Comparison of ENCODE assay signal across 8 mouse cellular contexts in genomic region chr4:133887249-133887648, GRCm38 (mm10). TPM values are rescaled to one million over a fixed set of nuclear protein-coding genes. Genes with fewer than 3 reads are reported as not detected.
DNase-seq lines count a peak whose midpoint lies in the region; TF ChIP-seq lines count a peak whose summit lies in the region.

No protein-coding gene starts in this region.

- TF ChIP-seq POLR2A in spleen, adult 2 months (IDR thresholded peaks at IDR 0.05; ENCODE audit: low read depth, low read length), result no peak

- H3K27ac ChIP-seq in spleen, adult 2 months (ENCODE audit: insufficient read depth, low read length), result no peak overlapping the region
- H3K27ac ChIP-seq in heart, embryonic 10.5 days, result peak overlapping the region; percentile 94
- H3K27ac ChIP-seq in midbrain, embryonic 10.5 days (replicated peaks), result peak overlapping the region; percentile 90

- WGBS in spleen, adult 2 months, result 1% methylated on average over 21 of the region's 32 CpGs
- under 1% methylated on average over 27 of the region's 32 CpGs for WGBS in heart, embryonic 10.5 days
- 2% methylated on average over 23 of the region's 32 CpGs for WGBS in midbrain, embryonic 10.5 days

- TF ChIP-seq CTCF in spleen, adult 2 months (IDR thresholded peaks at IDR 0.05; ENCODE audit: extremely low read depth, insufficient read depth, insufficient read length, insufficient replicate concordance), result no peak

- H3K4me3 ChIP-seq in spleen, adult 2 months (ENCODE audit: extremely low read depth, insufficient read depth, insufficient read length), result peak overlapping the region; percentile 93
- H3K4me3 ChIP-seq in heart, embryonic 10.5 days, result peak overlapping the region; percentile 91
- H3K4me3 ChIP-seq in midbrain, embryonic 10.5 days, result peak overlapping the region; percentile 94

- no peaks in the 10 kb centered on the region for H3K36me3 ChIP-seq in spleen, adult 2 months (ENCODE audit: control insufficient read depth, insufficient read depth, low read length)
- H3K36me3 ChIP-seq in heart, embryonic 10.5 days, result no peaks in the 10 kb centered on the region
- no peaks in the 10 kb centered on the region for H3K36me3 ChIP-seq in midbrain, embryonic 10.5 days

- DNase-seq in spleen, adult 2 months (ENCODE audit: low read depth in 1 of 2, low spot score in 2 of 2), result peak in 1 of 2 experiments; percentile 23
- DNase-seq in spleen, postnatal 10 days (ENCODE audit: low spot score in 2 of 2), result no peak
- DNase-seq in cerebellum, adult 11 months, result peak; percentile 64
- no peak for DNase-seq in heart, embryonic 10.5 days (ENCODE audit: low spot score)
- peak; percentile 64 for DNase-seq in kidney, postnatal 10 days
- no peak for DNase-seq in midbrain, embryonic 10.5 days (ENCODE audit: low spot score)
- DNase-seq in left cerebral cortex, postnatal 4 days, result no peak
- no peak for DNase-seq in left cerebral cortex, postnatal 36 days (ENCODE audit: low spot score in 2 of 2)

- H3K27me3 ChIP-seq in spleen, adult 2 months (ENCODE audit: control insufficient read depth, insufficient read depth, low read length), result no peaks in the 10 kb centered on the region
- no peaks in the 10 kb centered on the region for H3K27me3 ChIP-seq in heart, embryonic 10.5 days (ENCODE audit: insufficient read depth, poor library complexity, severe bottlenecking)
- H3K27me3 ChIP-seq in midbrain, embryonic 10.5 days (ENCODE audit: low read depth, poor library complexity, severe bottlenecking), result peaks cover 17% of the 10 kb centered on the region

- intact Hi-C loops in left cerebral cortex, postnatal 4 days (cut with DNase I), result no loop called here
- intact Hi-C loops in left cerebral cortex, postnatal 36 days (cut with DNase I), result no loop called here

- H3K4me1 ChIP-seq in spleen, adult 2 months (ENCODE audit: control insufficient read depth, insufficient read depth, insufficient read length), result peaks cover 3% of the 10 kb centered on the region
- peaks cover 35% of the 10 kb centered on the region for H3K4me1 ChIP-seq in heart, embryonic 10.5 days
- H3K4me1 ChIP-seq in midbrain, embryonic 10.5 days, result peaks cover 34% of the 10 kb centered on the region

- H3K9me3 ChIP-seq in heart, embryonic 10.5 days, result no peaks in the 10 kb centered on the region
- H3K9me3 ChIP-seq in midbrain, embryonic 10.5 days (replicated peaks), result no peaks in the 10 kb centered on the region

RNA-seq across cellular contexts. Expression of gene Rps6ka1, which starts 0.3 kb away (rescaled TPM):
- 76.6 and 98.9 TPM in 2 replicates for polyA plus RNA-seq in spleen, adult 2 months (2012; rRNA removed)
- polyA plus RNA-seq in heart, embryonic 10.5 days (2016; fragmentation: Nextera tagmentation; extraction: Ambion mirVana), result 31.1 and 39.9 TPM in 2 replicates
- polyA plus RNA-seq in midbrain, embryonic 10.5 days (2016; fragmentation: Nextera tagmentation; extraction: Ambion mirVana), result 32.4 and 34.5 TPM in 2 replicates
- total RNA-seq in left cerebral cortex, postnatal 4 days (2021), result 10 to 100 TPM; 16.8 to 18.7 TPM
- total RNA-seq in left cerebral cortex, postnatal 36 days (2021), result 10 to 100 TPM in 1 of 2 experiments, 1 to 10 TPM in 1; 9.9 to 13.6 TPM

Comparison
In these comparisons a context has a peak if more than half of its experiments do, and no peak if none do; other contexts are left out.
1. DNase-seq: peak in cerebellum, adult 11 months (single experiment) and kidney, postnatal 10 days (single experiment); none in spleen, postnatal 10 days (0 of 2), heart, embryonic 10.5 days (single experiment), midbrain, embryonic 10.5 days (single experiment), left cerebral cortex, postnatal 4 days (single experiment) and left cerebral cortex, postnatal 36 days (0 of 2).
2. Peak in every context shown above with its lines, with median percentiles within 50 percentile points of each other: H3K4me3 ChIP-seq.